Mouse (Mus musculus): Measurements from ENCODE around the gene Kcnk15.

Kcnk15 gene

DNA sequence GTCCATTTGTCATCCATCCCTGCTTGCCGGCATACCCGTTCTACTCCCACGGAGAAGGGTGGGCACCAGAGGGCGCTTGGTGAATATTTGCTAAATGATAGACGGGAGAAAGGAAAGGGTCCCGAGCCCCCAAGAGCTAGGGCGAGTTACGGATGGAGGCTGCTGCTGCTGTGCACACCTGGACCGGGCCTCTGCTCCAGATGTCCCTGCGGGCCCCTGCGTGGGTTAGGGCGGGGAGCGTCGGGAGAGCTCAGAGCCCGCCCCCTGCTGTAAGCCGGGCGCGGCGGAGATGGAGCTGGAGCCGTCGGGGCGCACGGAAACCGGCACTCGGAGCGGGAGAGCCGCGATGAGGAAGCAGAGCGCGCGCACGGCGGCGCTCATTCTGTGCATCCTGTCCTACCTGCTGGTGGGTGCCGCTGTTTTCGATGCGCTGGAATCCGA is at the start of gene Kcnk15:
Gene Kcnk15 (plus strand): TSS at position 191 of the 441 bp plus-strand sequence.
- peak; percentile 48 for DNase-seq

DNA sequence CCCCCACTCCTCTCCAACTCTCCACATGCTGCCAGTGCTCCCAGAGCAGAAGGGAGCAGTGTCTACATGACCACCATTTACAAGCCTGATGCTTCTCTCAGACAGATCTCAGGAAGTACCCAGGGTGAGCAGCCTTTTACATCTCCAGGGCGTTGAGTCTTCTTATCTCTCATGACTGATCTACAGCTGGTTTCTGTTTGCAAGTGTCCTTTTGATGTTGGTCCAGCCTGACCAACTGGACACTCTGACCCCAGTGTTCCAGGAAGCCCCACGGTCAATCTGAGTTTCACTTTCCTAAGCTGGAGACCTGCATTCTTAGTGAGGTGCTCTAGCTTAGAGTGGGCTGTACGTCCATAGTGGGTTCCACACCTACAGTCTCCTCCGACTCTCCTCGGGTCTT is 49.6 kb upstream of the Kcnk15 start:
- no peak for DNase-seq

DNA sequence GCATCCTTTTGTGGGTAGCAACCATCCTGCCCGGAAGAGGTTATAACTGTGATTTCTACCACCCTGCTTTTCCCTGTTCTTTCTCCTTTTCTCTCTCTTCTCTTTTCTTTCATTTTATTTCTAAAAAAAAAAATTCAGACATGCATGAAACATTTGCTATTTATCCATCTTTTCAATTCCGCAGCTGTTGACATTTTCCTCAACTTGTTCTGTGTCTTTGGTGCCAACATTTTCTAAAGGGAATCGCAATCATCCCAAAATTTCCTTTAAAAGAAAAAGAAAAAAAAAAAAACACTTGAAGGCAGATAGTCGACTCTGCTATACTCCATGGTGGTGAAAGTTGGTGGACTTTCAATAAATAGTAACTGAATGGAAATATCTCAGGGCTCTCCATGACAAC is 44.3 kb upstream of the Kcnk15 start:
- DNase-seq, result no peak

DNA sequence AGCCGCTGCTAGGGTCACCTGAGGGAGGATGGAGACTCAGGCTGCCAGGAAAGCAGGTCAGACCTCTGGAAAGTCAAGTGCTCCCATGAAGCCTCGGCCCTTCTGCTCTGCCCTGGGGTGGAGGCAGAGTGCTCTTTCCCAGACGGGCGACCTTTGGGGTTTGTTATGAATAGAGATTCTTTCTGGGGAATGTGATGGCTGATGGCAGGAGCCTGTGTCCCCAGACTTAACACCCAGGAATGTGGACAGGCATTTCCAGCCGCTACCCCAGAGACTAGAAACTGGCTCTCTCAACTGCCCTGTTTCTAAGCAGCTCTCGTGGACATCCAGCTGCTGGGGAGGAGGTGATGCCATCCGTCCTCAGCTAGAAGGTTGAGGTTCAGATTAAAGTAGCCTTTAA is 43.7 kb upstream of the Kcnk15 start:
- no peak for DNase-seq

DNA sequence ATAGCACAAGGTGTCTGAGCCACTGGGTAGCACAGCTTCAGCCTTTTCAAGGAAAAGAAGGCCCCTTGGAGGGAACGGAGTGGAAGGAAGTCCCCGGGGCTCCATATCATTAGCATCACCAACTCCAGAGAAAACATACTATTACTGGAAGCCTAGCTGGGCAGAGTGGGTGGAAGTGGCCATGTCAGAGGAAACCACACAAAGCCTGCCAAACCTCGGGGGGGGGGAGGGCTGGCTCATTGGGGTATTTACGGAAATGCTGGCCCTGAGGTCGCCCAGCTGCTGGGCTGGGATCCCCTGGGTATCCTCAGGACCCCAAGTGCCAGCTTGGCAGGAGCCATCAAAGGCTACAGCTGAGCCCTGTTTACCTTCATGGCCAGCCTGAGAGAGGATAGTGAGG is 40.4 kb upstream of the Kcnk15 start:
- DNase-seq, result no peak

DNA sequence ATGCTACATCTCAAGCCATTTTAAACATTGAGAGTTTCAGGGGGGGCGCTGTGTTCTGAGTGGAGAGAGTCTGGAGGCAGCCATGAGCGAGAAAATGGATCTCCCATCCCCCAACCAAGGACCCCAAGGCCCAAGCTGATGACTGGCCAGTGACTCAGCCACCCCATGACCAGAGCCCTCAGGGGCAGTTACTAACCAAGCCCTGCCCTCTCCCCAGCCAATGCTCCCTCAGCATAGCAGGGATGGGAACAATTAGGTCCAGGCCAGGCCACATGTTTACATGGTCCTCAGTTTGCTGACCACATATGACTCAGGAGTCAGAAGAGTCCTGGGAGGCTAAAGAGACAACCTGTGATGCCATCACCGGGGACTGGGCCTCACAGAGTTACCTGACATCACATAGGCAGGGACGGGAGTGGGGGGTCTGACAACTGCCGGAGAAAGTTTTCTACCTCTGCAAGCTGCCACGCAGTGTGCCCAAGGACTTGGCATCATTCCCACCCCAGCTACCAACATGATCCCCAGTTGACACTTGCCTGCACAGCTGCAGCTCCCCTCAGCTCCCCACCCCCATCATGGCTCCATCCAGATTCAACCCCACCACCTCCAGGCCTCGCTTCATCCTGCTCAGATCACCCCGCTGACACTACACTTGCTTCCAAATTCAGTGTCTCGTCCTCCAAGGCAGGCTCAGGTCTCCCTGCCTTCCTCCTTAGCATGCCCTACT is 38.5 kb upstream of the Kcnk15 start:
- no peak for DNase-seq

DNA sequence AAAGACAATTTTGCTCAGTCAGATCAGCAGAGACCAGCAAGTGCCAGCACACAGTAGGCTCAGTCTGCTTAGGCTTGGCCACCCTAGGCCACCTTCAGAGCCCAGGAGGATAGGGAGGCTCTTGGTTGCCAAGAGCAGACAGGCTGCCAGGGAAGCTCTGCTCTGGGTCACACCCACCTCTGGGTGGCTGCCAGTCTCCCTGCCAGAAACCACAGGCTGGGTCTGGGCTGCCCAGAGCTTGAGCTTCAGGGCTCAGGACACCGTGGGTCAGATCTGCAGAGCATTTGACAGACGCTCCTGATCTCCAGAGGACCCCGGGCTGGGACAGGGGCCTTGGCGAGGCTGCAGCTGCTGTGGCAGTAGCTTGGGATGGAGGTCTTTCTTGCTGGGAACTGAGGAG is 32.8 kb upstream of the Kcnk15 start, which contains the start of gene Ccn5:
Gene Ccn5 (plus strand): TSS at position 255 of the 400 bp plus-strand sequence.
- DNase-seq, result no peak

DNA sequence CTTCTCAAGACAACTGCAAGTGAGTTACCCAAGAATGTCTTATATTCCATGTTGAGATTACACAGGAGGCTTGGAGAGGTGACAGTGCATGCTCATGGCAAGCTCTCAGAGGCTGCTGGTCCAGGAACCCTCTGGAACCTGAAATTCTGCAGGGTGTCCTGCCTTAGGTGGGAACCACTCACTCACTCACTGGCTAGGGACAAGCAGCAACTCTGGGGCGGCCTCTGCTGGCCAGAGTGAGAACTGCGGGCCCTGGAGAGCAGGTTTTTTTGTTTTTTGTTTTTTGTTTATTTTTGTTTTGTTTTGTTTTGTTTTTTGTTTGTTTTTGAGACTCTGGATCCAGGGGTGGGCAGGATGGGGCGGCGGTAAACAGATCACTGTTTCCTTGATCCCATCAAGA is 30.2 kb upstream of the Kcnk15 start:
- DNase-seq, result peak; percentile 54

DNA sequence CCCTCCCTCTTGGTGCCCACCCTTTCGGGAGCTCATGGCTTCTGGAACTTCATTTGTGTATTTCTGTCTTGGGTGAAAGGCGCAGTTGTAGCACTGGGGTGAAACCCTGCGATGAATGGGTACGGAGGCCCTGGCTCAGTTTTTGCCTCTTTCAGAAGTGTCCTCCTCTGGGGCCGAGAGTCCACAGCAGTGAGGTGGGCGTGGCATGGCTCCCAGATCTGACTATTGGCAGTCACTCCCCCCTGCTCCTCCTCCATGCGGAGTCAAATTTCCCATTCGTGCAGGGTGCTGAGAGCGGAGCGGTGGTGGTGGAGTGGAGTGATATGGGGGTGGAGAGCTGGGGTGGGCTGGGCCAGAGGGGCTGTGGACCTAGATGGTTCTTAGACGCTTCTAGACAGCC is 29.7 kb upstream of the Kcnk15 start:
- no peak for DNase-seq

DNA sequence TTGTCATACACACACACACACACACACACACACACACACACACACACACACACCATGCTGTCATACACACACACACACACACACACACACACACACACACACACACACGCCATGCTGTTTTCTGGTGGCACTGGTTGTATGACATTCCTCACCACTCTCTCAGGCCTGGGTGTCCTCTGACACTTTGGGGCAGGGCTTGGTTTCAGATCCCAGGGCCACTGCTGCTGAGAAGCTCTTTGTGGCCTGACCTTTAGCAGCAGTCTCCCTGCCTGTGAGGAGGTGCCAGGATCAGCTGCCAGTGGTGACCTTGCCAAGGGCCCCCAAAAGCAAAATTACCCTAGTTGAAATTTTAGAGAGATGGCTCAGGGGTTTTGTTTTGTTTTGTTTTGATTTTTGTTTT is 27.6 kb upstream of the Kcnk15 start:
- DNase-seq, result no peak

DNA sequence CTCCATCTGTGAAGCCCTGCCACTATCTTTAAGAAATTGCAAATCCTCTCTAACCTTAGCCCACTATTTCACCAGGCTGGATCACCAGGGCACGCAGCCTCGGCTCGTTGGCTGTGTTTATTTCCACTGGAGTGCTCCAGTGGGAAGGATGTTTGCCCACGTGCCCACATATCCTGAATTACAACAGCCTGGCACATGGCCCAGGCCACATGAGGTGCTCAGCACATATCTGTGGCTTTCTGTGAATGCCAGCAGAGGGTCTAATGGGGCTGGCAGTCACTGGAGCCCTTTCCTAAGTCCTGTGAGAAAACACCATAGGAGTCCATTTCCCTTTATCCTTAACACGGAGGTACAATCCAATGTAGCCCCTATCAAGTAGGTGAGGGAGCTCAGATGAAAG is 27.0 kb upstream of the Kcnk15 start:
- DNase-seq, result no peak

DNA sequence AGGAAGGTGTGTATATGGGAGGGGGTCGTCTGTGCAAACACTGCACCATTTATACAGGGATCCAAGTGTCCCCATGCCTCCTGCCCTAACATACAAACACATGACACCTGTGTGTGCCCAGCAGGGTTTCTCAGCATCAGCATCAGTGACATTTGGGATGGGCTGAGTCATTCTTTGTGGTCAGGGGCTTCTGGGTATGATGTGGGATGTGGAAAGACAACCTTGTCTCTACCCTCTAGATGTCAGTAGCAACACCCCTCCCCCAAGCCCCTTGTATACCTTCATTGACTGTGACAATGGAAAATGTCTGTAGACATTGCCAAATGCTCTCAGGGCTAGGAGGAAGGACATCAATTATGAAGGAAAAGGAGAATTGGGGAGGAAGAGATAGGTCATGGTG is 22.3 kb upstream of the Kcnk15 start:
- no peak for DNase-seq

DNA sequence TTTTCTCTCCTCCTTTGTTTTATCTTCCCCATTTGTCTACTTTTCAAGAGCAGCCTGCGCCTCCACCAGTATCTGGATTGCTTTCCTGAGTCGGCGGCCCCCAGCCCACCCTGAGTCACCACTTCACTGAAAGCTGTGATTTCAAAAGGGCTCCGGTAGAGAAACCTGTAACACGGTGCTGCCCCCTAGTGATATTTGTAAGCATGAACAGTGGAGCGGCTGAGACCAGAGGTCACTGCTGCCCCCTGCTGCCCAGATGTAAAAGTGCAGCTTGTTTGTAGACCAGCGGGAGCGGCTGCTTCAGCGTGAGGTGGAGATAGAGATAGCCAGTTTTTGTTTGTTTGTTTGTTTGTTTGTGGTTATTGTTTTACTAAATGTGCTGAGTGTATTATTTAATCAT is 15.4 kb upstream of the Kcnk15 start:
- peak; percentile 83 for DNase-seq

DNA sequence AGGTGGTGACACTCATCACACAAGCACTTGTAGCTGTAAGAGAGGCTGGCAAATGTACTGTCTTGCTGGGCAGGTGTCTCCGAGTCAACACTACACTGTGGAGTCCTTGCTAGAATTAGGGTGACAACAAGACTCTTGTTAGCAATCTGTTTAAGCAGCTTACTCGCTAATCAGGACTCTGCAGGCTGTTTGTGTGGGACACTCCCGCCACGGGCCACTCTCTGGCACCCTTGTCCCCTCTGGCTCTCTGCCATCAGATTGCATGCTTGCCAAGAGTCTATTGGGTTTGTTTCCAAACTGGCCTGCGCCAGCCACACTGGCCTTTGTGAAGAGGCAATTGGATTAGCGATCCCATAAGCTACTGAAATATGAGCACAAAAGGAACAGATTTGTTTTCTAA is 13.9 kb upstream of the Kcnk15 start:
- no peak for DNase-seq

DNA sequence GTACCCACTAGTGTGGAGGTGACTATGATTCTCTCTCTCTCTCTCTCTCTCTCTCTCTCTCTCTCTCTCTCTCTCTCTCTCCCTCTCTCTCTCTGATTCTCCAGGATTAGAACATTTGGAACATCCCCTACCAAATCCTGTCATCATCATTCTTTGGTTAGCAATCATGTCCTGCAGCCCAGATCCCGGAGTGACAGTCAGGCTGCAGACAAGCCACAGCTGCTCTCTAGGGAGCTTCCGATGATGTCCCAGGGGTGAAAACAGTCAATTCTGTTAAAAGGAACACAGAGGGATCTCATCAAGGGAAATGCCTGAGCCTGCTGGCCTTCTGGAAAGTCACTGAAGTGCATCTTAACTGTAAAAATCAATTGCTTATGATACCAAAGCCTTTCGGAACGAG is 11.4 kb upstream of the Kcnk15 start:
- no peak for DNase-seq

DNA sequence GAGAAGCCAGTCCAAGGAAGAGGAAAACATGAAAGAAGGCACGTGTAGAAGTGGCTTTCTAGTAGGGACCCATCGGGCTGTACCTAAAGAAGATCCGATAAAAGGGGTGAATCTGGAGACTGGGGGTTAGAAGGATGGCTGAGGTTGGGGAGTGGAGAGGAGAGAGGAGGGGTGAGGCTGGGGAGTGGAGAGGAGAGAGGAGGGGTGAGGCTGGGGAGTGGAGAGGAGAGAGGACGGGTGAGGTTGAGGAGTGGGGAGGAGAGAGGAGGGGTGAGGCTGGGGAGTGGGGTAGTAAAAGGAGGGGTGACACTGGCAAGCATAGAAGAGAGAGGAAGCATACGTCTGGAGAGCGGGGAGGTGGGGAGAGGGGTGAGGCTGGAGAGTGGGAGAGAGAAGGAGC is 3.8 kb downstream of the Kcnk15 start:
- DNase-seq, result no peak

DNA sequence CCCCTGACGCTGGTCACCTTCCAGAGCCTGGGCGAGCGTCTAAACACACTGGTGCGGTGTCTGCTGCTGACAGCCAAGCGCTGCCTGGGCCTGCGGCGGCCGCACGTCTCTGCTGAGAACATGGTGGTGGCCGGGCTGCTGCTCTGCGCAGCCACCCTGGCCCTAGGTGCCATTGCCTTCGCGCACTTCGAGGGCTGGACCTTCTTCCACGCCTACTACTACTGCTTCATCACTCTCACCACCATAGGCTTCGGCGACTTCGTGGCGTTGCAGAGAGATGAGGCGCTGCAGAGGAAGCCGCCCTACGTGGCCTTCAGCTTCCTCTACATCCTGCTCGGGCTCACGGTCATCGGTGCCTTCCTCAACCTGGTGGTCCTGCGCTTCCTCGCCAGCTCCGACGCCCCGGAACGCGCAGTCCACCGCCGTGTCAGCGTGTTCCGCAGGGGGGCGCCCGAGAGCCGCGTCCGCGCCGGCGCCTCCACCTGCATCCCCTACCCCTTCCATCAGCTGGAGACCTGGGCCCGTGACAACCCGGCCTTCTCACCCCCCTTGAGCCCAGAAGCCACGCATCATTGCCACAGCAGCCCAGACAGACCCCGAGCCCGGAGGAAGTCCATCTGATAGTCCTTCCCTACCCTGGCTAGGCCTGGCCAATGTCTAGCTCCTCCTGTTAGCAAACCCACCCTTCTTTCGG is 5.0 kb downstream of the Kcnk15 start:
- DNase-seq, result peak; percentile 63

DNA sequence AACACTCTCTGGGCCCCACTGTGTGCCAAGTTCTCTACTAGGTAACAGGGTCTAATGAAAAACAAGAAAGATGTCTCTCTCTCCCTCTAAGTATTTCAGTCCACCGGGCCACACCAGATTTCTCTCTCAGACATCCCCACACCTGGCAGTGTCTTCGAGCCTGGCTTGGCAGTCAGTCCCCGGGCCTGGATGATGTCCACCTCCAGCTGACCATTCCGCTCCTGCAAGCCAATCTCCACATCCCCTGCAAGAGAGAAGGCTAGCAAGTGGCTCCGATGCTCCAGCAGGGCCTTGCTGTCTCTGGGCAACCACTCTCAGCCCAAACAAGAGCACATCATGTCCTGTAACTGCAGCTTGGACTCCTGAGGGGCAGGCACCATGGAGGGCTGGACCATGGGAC is 11.9 kb downstream of the Kcnk15 start:
- DNase-seq, result no peak

DNA sequence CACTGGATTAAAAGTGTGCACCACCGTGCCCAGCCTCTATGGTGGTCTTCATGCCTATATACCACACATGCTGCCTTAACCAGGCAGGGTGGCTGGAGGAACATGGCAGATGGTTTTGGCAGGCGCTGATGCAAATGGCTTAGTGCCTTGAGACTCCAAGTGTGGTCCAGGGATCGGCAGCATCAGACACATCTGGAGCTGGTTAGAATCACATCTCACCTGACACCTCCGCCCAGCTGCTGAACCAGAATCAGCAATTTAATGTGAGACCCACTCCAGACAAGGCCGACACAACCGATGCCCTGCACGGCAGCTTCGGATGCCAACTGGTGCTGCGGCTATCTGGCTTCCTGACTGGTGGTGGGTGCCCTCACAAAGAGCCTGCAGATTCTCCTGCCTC is 12.6 kb downstream of the Kcnk15 start:
- DNase-seq, result no peak

DNA sequence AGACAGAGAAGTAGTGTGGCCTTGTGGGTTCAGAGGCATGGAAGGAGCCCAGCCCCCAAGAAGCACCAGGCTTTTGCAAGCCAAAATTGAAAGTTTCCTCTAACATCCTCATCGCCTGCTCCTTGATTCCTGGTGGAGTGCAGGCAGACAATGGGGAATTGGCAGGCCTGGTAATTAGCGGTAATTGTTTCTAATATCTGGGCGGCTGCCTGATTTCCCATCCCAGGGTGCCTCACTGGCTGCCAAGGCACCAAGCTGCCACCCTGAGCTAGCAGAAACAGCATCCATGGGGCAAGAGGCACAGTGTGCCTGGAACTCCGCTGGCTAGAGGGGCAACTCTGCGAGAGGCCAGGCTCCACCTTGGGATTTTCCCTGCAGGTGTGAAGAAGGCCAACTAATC is 16.3 kb downstream of the Kcnk15 start:
- no peak for DNase-seq

DNA sequence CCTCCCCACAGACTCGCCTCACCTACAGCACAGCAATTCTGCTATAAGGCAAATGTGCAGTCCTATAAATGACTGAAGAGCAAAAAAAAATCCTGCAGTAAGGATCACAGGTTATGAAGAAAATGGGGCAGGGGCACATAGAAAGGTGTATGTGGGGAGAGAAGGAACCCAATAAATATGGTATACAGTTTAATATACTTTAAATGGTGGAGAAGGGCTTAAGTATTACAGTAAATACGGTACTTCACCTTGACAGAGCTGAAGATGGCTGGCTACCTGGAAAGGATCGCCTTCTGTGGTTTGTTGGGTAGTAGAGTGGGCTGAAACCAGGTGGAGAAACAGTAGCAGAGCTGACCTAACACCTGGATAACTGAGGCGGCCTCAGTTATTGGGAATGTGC is 17.8 kb downstream of the Kcnk15 start:
- no peak for DNase-seq

DNA sequence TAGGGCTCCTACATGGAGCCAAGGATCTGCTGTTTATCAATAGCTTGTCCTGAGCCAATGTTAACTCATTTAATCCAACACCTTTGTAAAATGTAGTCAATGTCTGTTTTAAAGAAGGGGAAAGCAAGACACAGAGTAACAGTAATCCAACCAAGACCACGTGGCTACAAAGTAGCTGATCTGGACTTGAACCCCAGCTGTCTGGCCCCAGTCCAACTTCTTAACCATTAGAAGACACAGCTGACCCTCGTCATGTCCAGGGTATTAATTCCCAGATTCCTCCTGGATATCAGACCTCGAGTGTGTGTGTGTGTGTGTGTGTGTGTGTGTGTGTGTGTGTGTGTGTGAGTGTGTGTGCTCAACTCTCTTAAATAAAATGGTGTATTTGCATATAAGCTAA is 18.5 kb downstream of the Kcnk15 start:
- DNase-seq, result no peak

DNA sequence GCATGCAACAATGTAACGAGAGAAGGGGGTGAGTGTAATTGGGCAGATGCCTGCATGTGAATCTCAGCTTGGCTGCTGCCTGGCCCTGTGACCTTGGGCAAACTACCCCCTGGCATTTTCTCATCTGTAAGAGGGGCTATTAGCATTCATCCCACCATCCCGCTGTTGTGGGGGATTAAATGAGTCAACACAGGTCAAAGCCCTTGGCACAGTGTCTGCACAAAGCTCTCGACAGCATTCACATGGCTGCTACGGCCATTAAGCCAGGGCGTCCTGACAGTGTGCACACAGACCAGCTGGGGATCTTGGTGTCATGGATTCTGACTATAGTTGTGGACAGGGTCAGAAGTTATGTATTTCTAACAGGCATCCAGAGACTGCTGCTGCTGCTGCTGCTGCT is 21.4 kb downstream of the Kcnk15 start:
- no peak for DNase-seq

DNA sequence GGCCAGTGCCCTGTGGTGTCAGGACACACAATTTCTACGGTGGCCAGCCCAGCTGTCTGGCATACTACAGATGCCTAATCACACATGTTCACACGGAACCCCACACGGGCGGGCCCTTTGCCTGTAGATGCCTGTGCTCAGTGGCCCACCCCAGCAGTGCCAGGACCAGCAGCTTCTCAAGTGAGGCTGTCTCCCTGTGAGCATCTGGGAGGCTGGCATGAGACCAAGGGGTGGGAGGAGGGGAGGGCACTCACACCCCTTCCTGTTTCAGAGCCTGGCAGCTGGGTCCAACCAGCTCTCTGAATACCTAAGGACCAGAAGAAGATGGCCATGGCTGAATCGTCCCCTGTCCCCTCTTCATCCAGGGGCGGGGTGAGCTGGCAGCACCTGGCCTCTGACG is 22.0 kb downstream of the Kcnk15 start:
- no peak for DNase-seq

Data from thymus, postnatal 14 days (tissue).